Mouse (Mus musculus): ENCODE results near the gene Cadm4.

DNA sequence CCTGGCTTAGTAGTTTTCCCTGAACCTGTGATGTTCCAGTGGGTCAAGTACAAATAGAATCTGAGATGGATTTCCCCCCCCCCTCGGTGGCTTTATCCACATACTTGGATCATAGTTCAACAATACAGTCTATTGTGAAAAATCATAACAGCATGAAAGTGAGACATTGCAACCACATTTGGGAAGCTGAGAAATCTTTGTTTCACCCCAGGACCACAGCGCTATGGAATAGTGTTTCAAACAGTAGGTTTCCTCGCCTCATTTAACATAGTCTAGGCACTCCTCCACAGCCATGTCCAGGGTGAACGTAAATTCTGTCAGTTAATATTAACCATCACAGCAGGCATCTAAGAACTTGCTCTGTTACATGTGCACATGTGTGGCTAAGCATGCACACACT, 55.3 kb downstream of the Cadm4 start:
- TF ChIP-seq CTCF (IDR thresholded peaks at IDR 0.05): no peak
- TF ChIP-seq POLR2A (IDR thresholded peaks at IDR 0.05; ENCODE audit: insufficient read depth, low read depth, low read length): no peak

Data from heart, adult 2 months (tissue).